ENCODE assay signal across 17 mouse cellular contexts in the genomic region with DNA sequence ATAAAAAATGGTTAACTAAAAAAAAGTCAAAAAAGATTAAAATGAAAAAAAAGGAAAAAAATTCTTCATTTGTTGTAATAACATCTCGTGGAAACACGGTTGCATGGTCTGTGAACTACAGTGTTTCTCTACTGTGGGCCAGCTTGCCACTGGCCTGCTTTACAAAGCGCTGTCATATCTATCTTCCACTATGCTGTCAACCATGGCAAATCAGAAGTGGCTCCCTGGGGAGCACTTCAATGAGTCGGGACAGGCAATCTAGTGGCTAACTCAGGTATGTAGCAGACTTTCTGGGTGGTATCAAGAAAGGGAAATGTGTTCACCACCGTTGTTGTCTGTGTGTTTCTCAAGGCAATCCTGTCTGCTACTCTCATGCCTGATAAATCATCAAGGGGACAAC. TPM values are rescaled to one million over a fixed set of nuclear protein-coding genes. Genes with fewer than 3 reads are reported as not detected.
A peak's percentile ranks its signal among the peaks of the same experiment; 100 is the strongest.
DNase-seq lines count a peak whose midpoint lies in the region; ATAC-seq lines count a peak whose summit lies in the region.
"Had no signal": no experiment of that assay in that cellular context is flagged by ENCODE, and none has a peak within 500 bp of the region (broad histone marks: within the 10 kb centered on the region; RNA-seq: fewer than 3 reads in every experiment).

No protein-coding gene starts in this region.

- H3K4me1 ChIP-seq in hindbrain, embryonic 10.5 days (replicated peaks) = peaks cover 13% of the 10 kb centered on the region
- H3K4me1 ChIP-seq in hindbrain, embryonic 16.5 days (ENCODE audit: control insufficient read depth, insufficient read depth, low read depth, low read length) = no peaks in the 10 kb centered on the region
- peaks cover 7% of the 10 kb centered on the region for H3K4me1 ChIP-seq in neural tube, embryonic 11.5 days (ENCODE audit: control insufficient read depth, insufficient read depth, low read length)
- H3K4me1 ChIP-seq in neural tube, embryonic 15.5 days = no peaks in the 10 kb centered on the region
- no peaks in the 10 kb centered on the region for H3K4me1 ChIP-seq in stomach, embryonic 16.5 days (ENCODE audit: control insufficient read depth, insufficient read depth, low read length)
- H3K4me1 ChIP-seq: embryonic facial prominence, embryonic 12.5 days; forebrain, embryonic 12.5 days had no signal

- no peaks in the 10 kb centered on the region for H3K9me3 ChIP-seq in hindbrain, embryonic 10.5 days
- H3K9me3 ChIP-seq in hindbrain, embryonic 16.5 days (ENCODE audit: control insufficient read depth, low read length) = no peaks in the 10 kb centered on the region
- no peaks in the 10 kb centered on the region for H3K9me3 ChIP-seq in neural tube, embryonic 11.5 days (ENCODE audit: control insufficient read depth, low read length)
- H3K9me3 ChIP-seq in neural tube, embryonic 15.5 days (replicated peaks) = no peaks in the 10 kb centered on the region
- no peaks in the 10 kb centered on the region for H3K9me3 ChIP-seq in stomach, embryonic 16.5 days (replicated peaks; ENCODE audit: control insufficient read depth, low read length)
- H3K9me3 ChIP-seq: embryonic facial prominence, embryonic 12.5 days; forebrain, embryonic 12.5 days; G1E; megakaryocyte, embryonic 14.5 days; neural tube, embryonic 13.5 days had no signal

- H3K27me3 ChIP-seq in hindbrain, embryonic 10.5 days (ENCODE audit: insufficient read depth, poor library complexity, severe bottlenecking) = no peaks in the 10 kb centered on the region
- H3K27me3 ChIP-seq in hindbrain, embryonic 16.5 days (replicated peaks; ENCODE audit: control insufficient read depth, insufficient read depth, low read length) = no peaks in the 10 kb centered on the region
- H3K27me3 ChIP-seq in neural tube, embryonic 11.5 days (ENCODE audit: control insufficient read depth, insufficient read depth, low read length) = no peaks in the 10 kb centered on the region
- H3K27me3 ChIP-seq in neural tube, embryonic 15.5 days (replicated peaks) = no peaks in the 10 kb centered on the region
- no peaks in the 10 kb centered on the region for H3K27me3 ChIP-seq in stomach, embryonic 16.5 days (ENCODE audit: control insufficient read depth, insufficient read depth, low read length)
- H3K27me3 ChIP-seq: embryonic facial prominence, embryonic 12.5 days; neural tube, embryonic 13.5 days had no signal

- DNase-seq in frontal cortex, postnatal 25 days (ENCODE audit: low spot score in 2 of 2) = no peak
- no peak for DNase-seq in hindbrain, embryonic 10.5 days (ENCODE audit: low spot score)
- DNase-seq in neural tube, embryonic 11.5 days (ENCODE audit: low spot score) = peak; percentile 48
- no peak for DNase-seq in adrenal gland, postnatal 4 days (ENCODE audit: low spot score in 2 of 2)
- DNase-seq: adrenal gland, postnatal 36 days; gastrocnemius, postnatal 10 days; thymus, adult 2 months had no signal

- H3K4me3 ChIP-seq in hindbrain, embryonic 10.5 days = no peak overlapping the region
- H3K4me3 ChIP-seq in hindbrain, embryonic 16.5 days (ENCODE audit: low read length) = no peak overlapping the region
- no peak overlapping the region for H3K4me3 ChIP-seq in neural tube, embryonic 11.5 days (ENCODE audit: low read depth, low read length)
- H3K4me3 ChIP-seq in neural tube, embryonic 15.5 days (replicated peaks) = no peak overlapping the region
- no peak overlapping the region for H3K4me3 ChIP-seq in stomach, embryonic 16.5 days (replicated peaks; ENCODE audit: low read length)
- H3K4me3 ChIP-seq: embryonic facial prominence, embryonic 12.5 days; forebrain, embryonic 12.5 days; megakaryocyte, embryonic 14.5 days; neural tube, embryonic 13.5 days had no signal

- no peak overlapping the region for H3K9ac ChIP-seq in hindbrain, embryonic 16.5 days (ENCODE audit: low read depth, low read length)
- no peak overlapping the region for H3K9ac ChIP-seq in neural tube, embryonic 11.5 days (ENCODE audit: low read length)
- no peak overlapping the region for H3K9ac ChIP-seq in neural tube, embryonic 15.5 days (replicated peaks)
- H3K9ac ChIP-seq in stomach, embryonic 16.5 days (ENCODE audit: low read length) = no peak overlapping the region
- H3K9ac ChIP-seq: embryonic facial prominence, embryonic 12.5 days; forebrain, embryonic 12.5 days; neural tube, embryonic 13.5 days had no signal

- H3K27ac ChIP-seq in hindbrain, embryonic 10.5 days = peak overlapping the region; percentile 45; the same call in 1 of the 2 replicates
- no peak overlapping the region for H3K27ac ChIP-seq in hindbrain, embryonic 16.5 days (ENCODE audit: low read depth, low read length)
- H3K27ac ChIP-seq in neural tube, embryonic 11.5 days (ENCODE audit: low read depth, low read length) = no peak overlapping the region
- H3K27ac ChIP-seq in neural tube, embryonic 15.5 days (replicated peaks) = no peak overlapping the region
- H3K27ac ChIP-seq in stomach, embryonic 16.5 days (ENCODE audit: low read length) = peak overlapping the region; percentile 9; the same call in 1 of the 2 replicates
- H3K27ac ChIP-seq: forebrain, embryonic 12.5 days had no signal

- H3K36me3 ChIP-seq in hindbrain, embryonic 10.5 days = peaks cover 73% of the 10 kb centered on the region
- peaks cover 3% of the 10 kb centered on the region; the same call in 1 of the 2 replicates for H3K36me3 ChIP-seq in hindbrain, embryonic 16.5 days (ENCODE audit: control insufficient read depth, insufficient read depth, low read length)
- H3K36me3 ChIP-seq in neural tube, embryonic 11.5 days (ENCODE audit: control insufficient read depth, insufficient read depth, low read length) = peaks cover 4% of the 10 kb centered on the region; the same call in 1 of the 2 replicates
- peaks cover 14% of the 10 kb centered on the region; the same call in 1 of the 2 replicates for H3K36me3 ChIP-seq in neural tube, embryonic 15.5 days
- peaks cover 2% of the 10 kb centered on the region; the same call in 1 of the 2 replicates for H3K36me3 ChIP-seq in stomach, embryonic 16.5 days (ENCODE audit: control insufficient read depth, insufficient read depth, low read length)
- H3K36me3 ChIP-seq: G1E had no signal

- H3K4me2 ChIP-seq in hindbrain, embryonic 16.5 days (ENCODE audit: low read length) = no peak overlapping the region
- H3K4me2 ChIP-seq in neural tube, embryonic 11.5 days (ENCODE audit: low read depth) = no peak overlapping the region
- no peak overlapping the region for H3K4me2 ChIP-seq in neural tube, embryonic 15.5 days
- H3K4me2 ChIP-seq in stomach, embryonic 16.5 days (ENCODE audit: low read depth, low read length) = no peak overlapping the region
- H3K4me2 ChIP-seq: embryonic facial prominence, embryonic 12.5 days; forebrain, embryonic 12.5 days; neural tube, embryonic 13.5 days had no signal

- 75% methylated on average over 5 of the region's 5 CpGs for WGBS in hindbrain, embryonic 10.5 days
- WGBS in hindbrain, embryonic 16.5 days = 51% methylated on average over 5 of the region's 5 CpGs
- 54% methylated on average over 5 of the region's 5 CpGs for WGBS in neural tube, embryonic 11.5 days
- 34% methylated on average over 5 of the region's 5 CpGs for WGBS in neural tube, embryonic 15.5 days
- 73% methylated on average over 5 of the region's 5 CpGs for WGBS in stomach, embryonic 16.5 days

- 0 out of 2 replicates have a peak, but pooled peaks have one; percentile 9 for ATAC-seq in frontal cortex, adult (ENCODE audit: low TSS enrichment)
- ATAC-seq in hindbrain, embryonic 16.5 days = no peak
- ATAC-seq in neural tube, embryonic 11.5 days (ENCODE audit: insufficient read depth, low FRiP score, low TSS enrichment) = peak; percentile 56
- no peak for ATAC-seq in neural tube, embryonic 15.5 days (ENCODE audit: low FRiP score)
- ATAC-seq in stomach, embryonic 16.5 days (ENCODE audit: insufficient read depth, low FRiP score) = no peak
- ATAC-seq: inflammation-experienced regulatory T-cells, adult 6 months had no signal

RNA-seq across cellular contexts. Expression of gene Ddc, which starts 33.7 kb away (rescaled TPM):
- 10.2 TPM in 2 replicates for polyA plus RNA-seq in hindbrain, embryonic 10.5 days (2016; fragmentation: Nextera tagmentation; extraction: Ambion mirVana)
- 10.6 and 11.9 TPM in 2 replicates for polyA plus RNA-seq in hindbrain, embryonic 16.5 days (2015; fragmentation: Nextera tagmentation; extraction: Ambion mirVana)
- polyA plus RNA-seq in neural tube, embryonic 11.5 days (2014; fragmentation: Nextera tagmentation; extraction: Ambion mirVana) = 6.7 and 7.5 TPM in 2 replicates
- polyA plus RNA-seq in neural tube, embryonic 15.5 days (2015; fragmentation: Nextera tagmentation; extraction: Ambion mirVana) = 4.7 and 5.5 TPM in 2 replicates
- polyA plus RNA-seq in stomach, embryonic 16.5 days (2015; fragmentation: Nextera tagmentation; extraction: Ambion mirVana) = 48.7 and 49.1 TPM in 2 replicates
- total RNA-seq in adrenal gland, postnatal 4 days (2021) = 100 to 1,000 TPM; 112 to 114 TPM

Comparison
In these comparisons a context has a peak if more than half of its experiments do, and no peak if none do; other contexts are left out.
1. ATAC-seq: peak in frontal cortex, adult (single experiment) and neural tube, embryonic 11.5 days (single experiment); none in hindbrain, embryonic 16.5 days (single experiment), neural tube, embryonic 15.5 days (single experiment) and stomach, embryonic 16.5 days (single experiment).
2. H3K27ac ChIP-seq: peak in hindbrain, embryonic 10.5 days (single experiment) and stomach, embryonic 16.5 days (single experiment); none in hindbrain, embryonic 16.5 days (single experiment), neural tube, embryonic 11.5 days (single experiment) and neural tube, embryonic 15.5 days (single experiment).